Mouse (Mus musculus) heart, adult 2 months (tissue): ENCODE measurements around the gene Creg2. TPM values are rescaled to one million over a fixed set of nuclear protein-coding genes. Genes with fewer than 3 reads are reported as not detected.

Experiments used
- DNase-seq, 2 experiments: peaks; one replicate each; pipeline ENCODE4 v3.0.0; 2021
- H3K27ac ChIP-seq: fragments of 200-600 bp; 2 replicates; pipeline ENCODE4 v1.8.1; 2022
- H3K27me3 ChIP-seq: fragments of 200-500 bp; 2 replicates; pipeline ENCODE4 v1.6.1; 2012; ENCODE audit warnings: mild to moderate bottlenecking, low read length, inconsistent platforms, mixed read lengths; ENCODE audit not compliant: control insufficient read depth, insufficient read depth
- H3K36me3 ChIP-seq: fragments of 200-500 bp; 2 replicates; pipeline ENCODE4 v1.6.1; 2012; ENCODE audit warnings: low read length, inconsistent platforms; ENCODE audit not compliant: control insufficient read depth, insufficient read depth
- H3K4me1 ChIP-seq: fragments of 200-500 bp; 2 replicates; pipeline ENCODE4 v1.6.1; 2011; ENCODE audit warnings: low read length; ENCODE audit not compliant: control insufficient read depth, insufficient read depth
- H3K4me3 ChIP-seq: fragments of 200-600 bp; 2 replicates; pipeline ENCODE4 v1.8.1; 2022
- H3K79me2 ChIP-seq: fragments of 200-500 bp; replicated peaks from 2 replicates; pipeline ENCODE4 v1.6.1; 2012; ENCODE audit warnings: mild to moderate bottlenecking, inconsistent platforms, low read length, moderate library complexity, mixed read lengths; ENCODE audit not compliant: control insufficient read depth, insufficient read depth
- H3K9ac ChIP-seq: fragments of 200-500 bp; 2 replicates; pipeline ENCODE4 v1.6.1; 2012; ENCODE audit warnings: low read depth, mild to moderate bottlenecking, control low read depth, inconsistent platforms, low read length, mixed read lengths
- CTCF ChIP-seq: fragments of 200-600 bp; IDR thresholded peaks from 2 replicates; pipeline ENCODE4 v1.8.1; 2022; ENCODE audit warnings: antibody characterized with exemption, mild to moderate bottlenecking, moderate library complexity
- EP300 ChIP-seq: fragments of 200-500 bp; IDR thresholded peaks from 2 replicates; pipeline ENCODE4 v1.6.1; 2011; ENCODE audit warnings: low read depth, low read length, control low read depth; ENCODE audit not compliant: insufficient read depth
- POLR2A ChIP-seq: fragments of 200-500 bp; IDR thresholded peaks from 2 replicates; pipeline ENCODE4 v1.6.1; 2011; ENCODE audit warnings: mild to moderate bottlenecking, low read depth, low read length, control low read depth; ENCODE audit not compliant: insufficient read depth
- WGBS: fragments of 180-500 bp; shearing (Covaris S2); methylation state at CpG from one replicate; pipeline ENCODE4 v1.1.7; 2018; 5-methylcytosine and 5-hydroxymethylcytosine counted together
- intact Hi-C: fragments of 180-260 bp; cut with DNase I; formaldehyde crosslinking; loops from one replicate; pipeline ENCODE4 v1.15.1; 2025
- polyA plus RNA-seq: library from polyadenylated mRNA; depleted of rRNA; stranded (reverse); fragments of >200 nt; gene quantifications from 2 replicates; pipeline ENCODE4 v1.2.3, GENCODE M21; 2012
- total RNA-seq, 2 experiments: library from RNA; stranded (reverse); gene quantifications; 2 replicates each; pipeline ENCODE4 v1.2.3; 2021

The Creg2 gene
- total and polyA plus RNA-seq, 3 experiments = 0.05 TPM; not detected in 2

DNA sequence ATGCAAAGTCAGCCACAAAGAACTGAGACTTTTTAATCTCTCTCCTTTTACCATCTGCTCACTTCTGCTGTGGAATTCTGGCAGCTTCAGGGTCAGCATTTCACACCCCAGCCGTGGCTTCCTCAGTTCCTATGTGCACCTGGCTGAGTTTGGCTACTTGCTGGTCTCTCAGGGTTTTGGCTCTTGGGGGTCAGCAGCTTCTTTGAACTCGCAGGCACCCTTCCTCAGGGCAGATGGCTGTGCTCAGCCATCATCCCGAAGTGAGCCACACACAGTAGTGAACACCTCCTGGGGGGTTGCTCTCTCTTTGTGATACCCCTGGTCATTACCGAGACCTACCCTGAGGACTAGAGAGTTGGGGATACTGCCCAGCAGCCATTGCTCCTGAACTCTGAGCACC is 39.8 kb upstream of the Creg2 start:
- H3K79me2 ChIP-seq = no peaks in the 10 kb centered on the region
- no peak overlapping the region for H3K9ac ChIP-seq
- TF ChIP-seq CTCF (no peak), EP300 (no peak), POLR2A (no peak)
- DNase-seq = no peak
- H3K27me3 ChIP-seq = no peaks in the 10 kb centered on the region
- H3K4me1 ChIP-seq = peaks cover 3% of the 10 kb centered on the region
- H3K36me3 ChIP-seq = no peaks in the 10 kb centered on the region
- no peak overlapping the region for H3K4me3 ChIP-seq
- no peak overlapping the region for H3K27ac ChIP-seq
- WGBS = 88% methylated on average over 4 of the region's 4 CpGs
- intact Hi-C loops = no loop called here

GRCm38 (mm10) chr1:39688573-39688972 is 37.3 kb upstream of the Creg2 start:
- Histone ChIP-seq H3K4me1 (no peaks in the 10 kb centered on the region; the same call in none of the 2 replicates), H3K79me2 (no peaks in the 10 kb centered on the region), H3K27ac (no peak overlapping the region), H3K4me3 (no peak overlapping the region), H3K27me3 (no peaks in the 10 kb centered on the region), H3K9ac (no peak overlapping the region), H3K36me3 (no peaks in the 10 kb centered on the region)
- 63% methylated on average over 6 of the region's 6 CpGs for WGBS
- DNase-seq = no peak
- intact Hi-C loops = no loop called here
- TF ChIP-seq EP300 = no peak
- no peak for TF ChIP-seq POLR2A
- TF ChIP-seq CTCF = no peak

GRCm38 (mm10) chr1:39687279-39687678 is 36.0 kb upstream of the Creg2 start:
- intact Hi-C loops = loop anchor here (1.0 to 2.0 kb wide), 3 partner anchors 71 to 296 kb away; no protein-coding TSS in a partner anchor
- Histone ChIP-seq H3K4me1 (no peaks in the 10 kb centered on the region; the same call in none of the 2 replicates), H3K27me3 (no peaks in the 10 kb centered on the region), H3K36me3 (no peaks in the 10 kb centered on the region), H3K4me3 (no peak overlapping the region), H3K27ac (no peak overlapping the region), H3K79me2 (no peaks in the 10 kb centered on the region), H3K9ac (no peak overlapping the region)
- 61% methylated on average over 9 of the region's 9 CpGs for whole genome bisulfite sequencing
- DNase-seq = no peak
- TF ChIP-seq POLR2A (no peak), CTCF (no peak), EP300 (no peak)

GRCm38 (mm10) chr1:39685841-39686240 is 34.6 kb upstream of the Creg2 start:
- no peak overlapping the region for H3K27ac ChIP-seq
- no peaks in the 10 kb centered on the region for H3K79me2 ChIP-seq
- peak; percentile 80 to 82 for DNase-seq
- H3K4me3 ChIP-seq = no peak overlapping the region
- H3K27me3 ChIP-seq = no peaks in the 10 kb centered on the region
- no peak overlapping the region for H3K9ac ChIP-seq
- TF ChIP-seq POLR2A (no peak), CTCF (peak; percentile 90), EP300 (0 out of 2 replicates have a peak, but pooled peaks have one; percentile 60)
- 6% methylated on average over 1 of the region's 1 CpGs for WGBS
- intact Hi-C loops = loop anchor here (1.0 to 2.0 kb wide), 3 partner anchors 75 to 297 kb away; no protein-coding TSS in a partner anchor
- no peaks in the 10 kb centered on the region; the same call in none of the 2 replicates for H3K4me1 ChIP-seq
- no peaks in the 10 kb centered on the region for H3K36me3 ChIP-seq

GRCm38 (mm10) chr1:39681638-39682037 is 30.4 kb upstream of the Creg2 start:
- Histone ChIP-seq H3K4me1 (no peaks in the 10 kb centered on the region; the same call in 1 of the 2 replicates), H3K36me3 (no peaks in the 10 kb centered on the region), H3K4me3 (no peak overlapping the region), H3K9ac (no peak overlapping the region), H3K27ac (no peak overlapping the region), H3K79me2 (no peaks in the 10 kb centered on the region), H3K27me3 (no peaks in the 10 kb centered on the region)
- 95% methylated on average over 5 of the region's 5 CpGs for WGBS
- intact Hi-C loops = loop anchor here (2.0 kb wide), 1 partner anchor 67 kb away; no protein-coding TSS in a partner anchor
- TF ChIP-seq EP300 (no peak), POLR2A (no peak), CTCF (no peak)
- no peak for DNase-seq

GRCm38 (mm10) chr1:39680546-39680945 is 29.3 kb upstream of the Creg2 start:
- Histone ChIP-seq H3K4me1 (0 out of 2 replicates have a peak, but pooled peaks cover 1% of the 10 kb centered on the region), H3K36me3 (no peaks in the 10 kb centered on the region), H3K4me3 (no peak overlapping the region), H3K27ac (no peak overlapping the region), H3K79me2 (no peaks in the 10 kb centered on the region), H3K27me3 (no peaks in the 10 kb centered on the region), H3K9ac (no peak overlapping the region)
- WGBS = 78% methylated on average over 6 of the region's 6 CpGs
- intact Hi-C loops = loop anchor here (2.0 kb wide), 1 partner anchor 66 kb away; no protein-coding TSS in a partner anchor
- TF ChIP-seq POLR2A (no peak), EP300 (no peak), CTCF (peak; percentile 60)
- no peak for DNase-seq
